Mouse (Mus musculus) kidney, adult 2 months (tissue): Measurements from ENCODE around the gene Tmem50b.

ENCODE experiments used
- CTCF ChIP-seq: fragments of 200-500 bp; conservative IDR thresholded peaks from 2 replicates; pipeline ENCODE4 v1.5.1; 2011; ENCODE audit warnings: low read depth, mild to moderate bottlenecking, control low read depth, low read length, moderate library complexity, mixed read lengths; ENCODE audit not compliant: insufficient read depth, insufficient read length
- POLR2A ChIP-seq: fragments of 200-500 bp; IDR thresholded peaks from one replicate; pipeline ENCODE4 v1.6.1; 2011; ENCODE audit warnings: low read depth, low read length, control low read depth

GRCm38 (mm10) chr16:91587730-91588453 is 9.7 kb downstream of the Tmem50b start:
- TF ChIP-seq POLR2A, result no peak
- no peak for TF ChIP-seq CTCF
